Mouse (Mus musculus): Measurements from ENCODE around the gene Nos1ap.

The Nos1ap gene

GRCm38 (mm10) chr1:170499466-170499865 is 90.2 kb downstream of the Nos1ap start:
- DNase-seq = no peak

- DNase-seq = no peak
Measured at GRCm38 (mm10) chr1:170498645-170499044, 91.0 kb downstream of the Nos1ap start.

- DNase-seq = no peak
Measured at GRCm38 (mm10) chr1:170496221-170496620, 93.4 kb downstream of the Nos1ap start.

GRCm38 (mm10) chr1:170495538-170496183 is 94.0 kb downstream of the Nos1ap start:
- no peak for DNase-seq

GRCm38 (mm10) chr1:170492527-170492926 is 97.1 kb downstream of the Nos1ap start:
- no peak for DNase-seq

- no peak for DNase-seq
Measured at GRCm38 (mm10) chr1:170492027-170492426, 97.6 kb downstream of the Nos1ap start.

GRCm38 (mm10) chr1:170489936-170490335 is 99.7 kb downstream of the Nos1ap start:
- no peak for DNase-seq

GRCm38 (mm10) chr1:170489450-170489849 is 100.2 kb downstream of the Nos1ap start:
- no peak for DNase-seq

GRCm38 (mm10) chr1:170485119-170485518 is 104.5 kb downstream of the Nos1ap start:
- no peak for DNase-seq

GRCm38 (mm10) chr1:170482236-170482905 is 107.3 kb downstream of the Nos1ap start:
- DNase-seq = no peak

- DNase-seq = peak; percentile 30
Measured at GRCm38 (mm10) chr1:170481093-170481492, 108.6 kb downstream of the Nos1ap start.

GRCm38 (mm10) chr1:170479458-170479798 is 110.2 kb downstream of the Nos1ap start:
- no peak for DNase-seq

GRCm38 (mm10) chr1:170478791-170479457 is 110.7 kb downstream of the Nos1ap start:
- DNase-seq = no peak

GRCm38 (mm10) chr1:170477636-170478600 is 111.7 kb downstream of the Nos1ap start:
- peak; percentile 22 for DNase-seq

GRCm38 (mm10) chr1:170473460-170473859 is 116.2 kb downstream of the Nos1ap start:
- no peak for DNase-seq

- DNase-seq = no peak
Measured at GRCm38 (mm10) chr1:170472861-170473260, 116.8 kb downstream of the Nos1ap start.

GRCm38 (mm10) chr1:170466099-170467009 is 123.3 kb downstream of the Nos1ap start:
- no peak for DNase-seq

GRCm38 (mm10) chr1:170462140-170462539 is 127.5 kb downstream of the Nos1ap start:
- no peak for DNase-seq

- DNase-seq = peak; percentile 46
Measured at GRCm38 (mm10) chr1:170459896-170460602, 129.6 kb downstream of the Nos1ap start.

GRCm38 (mm10) chr1:170457673-170458072 is 132.0 kb downstream of the Nos1ap start:
- no peak for DNase-seq
